Mouse (Mus musculus) liver, embryonic 13.5 days (tissue): Measurements from ENCODE around the gene Dhh. TPM values are rescaled to one million over a fixed set of nuclear protein-coding genes. Genes with fewer than 3 reads are reported as not detected.
A peak's percentile ranks its signal among the peaks of the same experiment; 100 is the strongest.

Source experiments
- ATAC-seq: fragments of 200-750 bp; cut with Nextera tagmentation; 2 replicates; pipeline ENCODE4 v1.8.0; 2017; ENCODE audit warnings: low read depth, mild to moderate bottlenecking, moderate number of reproducible peaks, moderate library complexity
- DNase-seq: peaks from one replicate; pipeline ENCODE4 v3.0.0; 2022
- H3K27ac ChIP-seq: fragments of 300-500 bp; sonication (generic); 2 replicates; pipeline ENCODE4 v1.5.1; 2015; ENCODE audit warnings: moderate library complexity, mild to moderate bottlenecking, inconsistent platforms
- H3K27me3 ChIP-seq: fragments of 300-500 bp; sonication (generic); 2 replicates; pipeline ENCODE4 v1.6.1; 2015; ENCODE audit warnings: mild to moderate bottlenecking, inconsistent platforms
- H3K36me3 ChIP-seq: fragments of 300-500 bp; sonication (generic); 2 replicates; pipeline ENCODE4 v1.6.1; 2015; ENCODE audit warnings: mild to moderate bottlenecking, inconsistent platforms
- H3K4me1 ChIP-seq: fragments of 300-500 bp; sonication (generic); replicated peaks from 2 replicates; pipeline ENCODE4 v1.6.1; 2015; ENCODE audit warnings: inconsistent platforms
- H3K4me2 ChIP-seq: fragments of 300-500 bp; sonication (generic); 2 replicates; pipeline ENCODE4 v1.6.1; 2015; ENCODE audit warnings: inconsistent platforms, mild to moderate bottlenecking, moderate library complexity
- H3K4me3 ChIP-seq: fragments of 300-500 bp; sonication (generic); replicated peaks from 2 replicates; pipeline ENCODE4 v1.5.1; 2015; ENCODE audit warnings: mild to moderate bottlenecking, inconsistent platforms
- H3K9ac ChIP-seq: fragments of 300-500 bp; sonication (generic); 2 replicates; pipeline ENCODE4 v1.6.1; 2015; ENCODE audit warnings: mild to moderate bottlenecking, inconsistent platforms
- H3K9me3 ChIP-seq: fragments of 300-500 bp; sonication (generic); replicated peaks from 2 replicates; pipeline ENCODE4 v1.6.1; 2016; ENCODE audit warnings: inconsistent platforms
- WGBS: fragments of 180-500 bp; shearing (Covaris S2); methylation state at CpG from one replicate; pipeline ENCODE4 v1.1.7; 2015; ENCODE audit not compliant: insufficient replicate concordance; 5-methylcytosine and 5-hydroxymethylcytosine counted together
- polyA plus RNA-seq: library from polyadenylated mRNA; unstranded; fragments of >200 nt; fragmentation: Nextera tagmentation; extraction: Ambion mirVana; gene quantifications from 2 replicates; pipeline ENCODE4 v1.2.1, GENCODE M21; 2015

The Dhh gene
- polyA plus RNA-seq, 1 experiment from 2014 or later, result 0.12 TPM

- H3K27ac ChIP-seq, result no peak overlapping the region
- H3K4me1 ChIP-seq, result peaks cover 26% of the 10 kb centered on the region
- H3K36me3 ChIP-seq, result peaks cover 10% of the 10 kb centered on the region
- DNase-seq (no peak), ATAC-seq (no peak)
- 71% methylated on average over 6 of the region's 6 CpGs for WGBS
- no peaks in the 10 kb centered on the region for H3K27me3 ChIP-seq
- no peak overlapping the region for H3K4me3 ChIP-seq
- H3K9me3 ChIP-seq, result no peaks in the 10 kb centered on the region
- no peak overlapping the region for H3K9ac ChIP-seq
- H3K4me2 ChIP-seq, result no peak overlapping the region
Measured at GRCm38 (mm10) chr15:98914903-98915302, 16.6 kb upstream of the Dhh start.

DNA sequence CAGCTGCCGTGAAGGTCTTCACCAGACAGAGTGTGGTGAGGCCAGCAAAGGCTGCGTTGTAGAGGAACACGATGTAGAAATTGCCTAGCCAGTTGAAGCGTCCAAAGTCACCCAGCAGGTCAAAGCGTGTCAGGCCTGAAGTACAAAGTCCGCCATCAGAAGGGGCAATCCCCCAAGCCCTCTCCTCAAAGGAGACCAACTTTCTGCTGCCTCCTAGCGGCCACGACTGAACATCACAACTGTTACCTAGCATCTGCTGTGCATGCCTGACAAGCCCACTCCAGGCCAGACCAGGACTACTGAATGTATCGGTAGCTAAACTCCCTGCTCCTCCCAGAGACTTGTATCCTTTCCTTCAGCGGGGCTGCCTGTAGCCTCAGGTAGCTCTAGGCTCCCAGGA is 6.4 kb upstream of the Dhh start:
- H3K36me3 ChIP-seq, result 0 out of 2 replicates have a peak, but pooled peaks cover 9% of the 10 kb centered on the region
- WGBS, result 30% methylated on average over 10 of the region's 10 CpGs
- no peak for ATAC-seq

DNA sequence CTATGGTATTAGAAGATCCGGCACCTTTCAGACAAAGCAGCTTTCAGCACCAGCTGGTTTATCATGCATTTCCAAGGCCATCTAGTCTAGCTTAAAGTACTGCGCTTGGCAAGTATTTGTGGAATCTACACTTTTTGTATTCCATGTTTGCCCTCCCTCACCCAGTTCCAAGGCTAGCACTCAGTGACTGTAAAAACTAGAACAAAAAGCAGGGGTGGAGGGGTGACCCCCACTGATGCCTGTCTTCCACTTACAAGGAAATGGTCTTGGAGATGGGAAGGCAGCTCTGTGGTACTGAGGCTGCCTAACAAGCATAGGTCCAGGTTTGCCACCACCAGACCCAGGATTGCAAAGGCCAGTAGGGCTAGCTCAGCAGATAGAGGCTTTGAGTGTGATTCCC is 4.3 kb upstream of the Dhh start:
- WGBS, result 89% methylated on average over 2 of the region's 2 CpGs
- DNase-seq, result no peak
- H3K9ac ChIP-seq, result no peak overlapping the region
- H3K4me2 ChIP-seq, result no peak overlapping the region
- no peak overlapping the region for H3K4me3 ChIP-seq
- H3K9me3 ChIP-seq, result no peaks in the 10 kb centered on the region
- H3K27me3 ChIP-seq, result peaks cover 38% of the 10 kb centered on the region
- ATAC-seq, result no peak
- peaks cover 10% of the 10 kb centered on the region for H3K4me1 ChIP-seq
- no peak overlapping the region for H3K27ac ChIP-seq
- H3K36me3 ChIP-seq, result no peaks in the 10 kb centered on the region

More for the DNA sequence above, 6.4 kb upstream of the Dhh start:
- H3K9me3 ChIP-seq, result no peaks in the 10 kb centered on the region
- peak; percentile 30 for DNase-seq
- H3K27ac ChIP-seq, result no peak overlapping the region
- H3K4me3 ChIP-seq, result no peak overlapping the region
- H3K4me1 ChIP-seq, result no peaks in the 10 kb centered on the region
- no peak overlapping the region for H3K4me2 ChIP-seq
- H3K27me3 ChIP-seq, result peaks cover 17% of the 10 kb centered on the region
- H3K9ac ChIP-seq, result no peak overlapping the region

DNA sequence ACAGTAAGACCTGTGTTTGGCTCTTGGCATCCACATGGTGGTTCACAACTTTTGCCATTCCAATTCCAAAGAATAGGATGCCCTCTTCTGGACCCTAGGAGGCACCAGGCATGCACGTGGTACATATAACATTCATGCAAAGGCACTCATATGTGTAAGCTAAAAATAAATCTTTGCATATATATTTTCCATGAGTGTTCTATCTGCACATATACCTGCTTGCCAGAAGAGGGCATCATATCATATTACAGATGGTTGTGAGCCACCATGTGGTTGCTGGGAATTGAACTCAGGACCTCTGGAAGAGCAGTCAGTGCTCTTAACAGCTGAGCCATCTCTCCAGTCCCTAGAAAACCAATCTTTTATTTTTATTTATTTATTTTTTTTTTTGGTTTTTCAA is 3.2 kb upstream of the Dhh start:
- DNase-seq (no peak), ATAC-seq (no peak)
- no peak overlapping the region for H3K4me3 ChIP-seq
- H3K9ac ChIP-seq, result no peak overlapping the region
- 43% methylated on average over 1 of the region's 1 CpGs for WGBS
- H3K4me2 ChIP-seq, result no peak overlapping the region
- no peak overlapping the region for H3K27ac ChIP-seq
- peaks cover 21% of the 10 kb centered on the region for H3K4me1 ChIP-seq
- no peaks in the 10 kb centered on the region for H3K9me3 ChIP-seq
- no peaks in the 10 kb centered on the region for H3K36me3 ChIP-seq
- H3K27me3 ChIP-seq, result peaks cover 48% of the 10 kb centered on the region

DNA sequence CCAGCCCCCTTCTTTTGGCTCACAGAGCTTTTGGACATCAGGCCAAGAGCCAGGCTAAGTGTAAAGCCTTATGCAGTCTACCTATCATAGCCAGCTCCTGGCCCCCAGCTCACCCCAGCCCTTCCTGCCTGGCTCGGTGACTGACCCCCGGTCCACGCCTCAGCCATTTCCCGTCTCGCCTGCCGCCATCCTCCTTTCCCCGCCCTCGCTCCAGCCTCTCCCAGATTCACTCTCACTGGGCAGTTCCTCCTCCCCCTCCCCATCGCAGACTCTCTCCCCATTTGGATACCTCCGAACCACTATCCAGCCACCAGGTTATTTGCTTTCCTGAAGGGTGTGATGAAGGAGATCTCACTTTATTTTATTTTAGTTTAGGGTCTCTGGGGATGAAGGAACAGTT is 845 bp downstream of the Dhh start:
- DNase-seq (no peak), ATAC-seq (no peak)
- H3K27me3 ChIP-seq, result peaks cover 89% of the 10 kb centered on the region
- 3% methylated on average over 10 of the region's 10 CpGs for WGBS
- H3K4me3 ChIP-seq, result peak overlapping the region; percentile 14; the same call in 1 of the 2 replicates
- no peak overlapping the region for H3K27ac ChIP-seq
- H3K4me2 ChIP-seq, result peak overlapping the region; percentile 38; the same call in 1 of the 2 replicates
- H3K36me3 ChIP-seq, result no peaks in the 10 kb centered on the region
- H3K4me1 ChIP-seq, result peaks cover 60% of the 10 kb centered on the region
- no peak overlapping the region for H3K9ac ChIP-seq
- no peaks in the 10 kb centered on the region for H3K9me3 ChIP-seq

DNA sequence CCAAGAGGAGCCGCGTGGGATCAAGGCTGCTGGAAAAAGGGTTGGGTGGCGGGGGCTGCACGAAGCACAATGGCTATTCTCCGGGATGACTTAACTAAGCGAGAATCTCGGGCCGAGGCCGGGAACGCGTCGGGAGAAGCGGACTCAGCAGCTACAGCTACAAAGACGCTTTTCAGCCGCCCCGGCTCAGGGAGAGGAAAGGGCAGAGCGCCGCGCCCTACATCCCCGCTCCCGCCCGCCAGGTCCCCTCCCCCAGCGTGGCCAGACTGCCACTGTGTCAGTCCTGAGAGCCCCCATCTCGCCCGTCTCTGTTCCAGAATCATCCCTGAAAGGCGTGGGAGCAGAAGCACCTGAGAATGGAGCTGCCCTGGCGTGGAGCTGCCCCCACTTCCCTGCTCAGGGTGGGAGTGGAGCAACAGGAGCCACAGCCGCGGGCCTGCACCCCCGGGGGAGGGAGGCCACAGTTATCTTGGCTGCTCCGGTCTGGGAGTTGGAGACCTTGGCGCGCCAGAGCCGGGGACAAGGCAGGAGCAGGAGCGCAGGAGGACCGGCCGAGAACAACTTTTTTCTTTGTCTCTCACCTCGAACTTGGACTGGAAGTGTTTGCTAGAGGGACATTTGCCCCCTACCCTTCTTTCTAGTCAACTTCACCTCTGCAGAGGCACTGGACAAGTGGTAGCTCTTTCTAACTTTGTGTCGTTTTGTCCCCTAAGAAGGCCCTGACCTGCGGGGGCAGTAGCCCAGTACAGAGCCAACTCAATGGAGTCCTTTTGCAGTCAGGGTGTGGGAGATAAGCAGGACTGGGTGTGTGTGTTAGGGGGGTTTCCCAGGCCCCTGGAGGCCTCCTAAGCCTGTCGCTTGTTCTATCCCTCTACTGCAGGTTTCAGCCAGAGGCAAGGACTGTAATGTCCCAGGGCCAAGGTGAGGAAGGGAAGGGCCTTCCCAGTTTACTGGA is 2.4 kb downstream of the Dhh start:
- no peak overlapping the region for H3K27ac ChIP-seq
- H3K4me3 ChIP-seq, result peak overlapping the region; percentile 61
- no peaks in the 10 kb centered on the region for H3K36me3 ChIP-seq
- WGBS, result 2% methylated on average over 41 of the region's 41 CpGs
- H3K4me2 ChIP-seq, result peak overlapping the region; percentile 85
- H3K9me3 ChIP-seq, result no peaks in the 10 kb centered on the region
- H3K9ac ChIP-seq, result peak overlapping the region; percentile 26; the same call in 1 of the 2 replicates
- DNase-seq, result no peak
- peak; percentile 69 for ATAC-seq
- H3K27me3 ChIP-seq, result peaks cover 93% of the 10 kb centered on the region
- peaks cover 75% of the 10 kb centered on the region for H3K4me1 ChIP-seq

GRCm38 (mm10) chr15:98894746-98895634 is 3.4 kb downstream of the Dhh start:
- peak overlapping the region; percentile 61 for H3K4me3 ChIP-seq
- peak overlapping the region; percentile 85 for H3K4me2 ChIP-seq
- WGBS, result 3% methylated on average over 38 of the region's 38 CpGs
- peaks cover 75% of the 10 kb centered on the region for H3K4me1 ChIP-seq
- peaks cover 84% of the 10 kb centered on the region for H3K27me3 ChIP-seq
- no peaks in the 10 kb centered on the region for H3K36me3 ChIP-seq
- no peak overlapping the region for H3K27ac ChIP-seq
- DNase-seq (no peak), ATAC-seq (no peak)
- H3K9ac ChIP-seq, result no peak overlapping the region
- H3K9me3 ChIP-seq, result no peaks in the 10 kb centered on the region

- Histone ChIP-seq H3K4me2 (peak within 1 kb of the TSS; percentile 85), H3K9me3 (no peaks in the 10 kb centered on the region), H3K4me3 (peak within 1 kb of the TSS; percentile 61), H3K27me3 (peaks cover 76% of the 10 kb centered on the region), H3K4me1 (peaks cover 75% of the 10 kb centered on the region), H3K36me3 (no peaks in the 10 kb centered on the region), H3K9ac (peak within 1 kb of the TSS; percentile 43), H3K27ac (no peak within 1 kb of the TSS)
- 1% methylated on average over 77 of the region's 77 CpGs for WGBS
- ATAC-seq (no peak), DNase-seq (no peak)
Measured at GRCm38 (mm10) chr15:98893940-98894745, 4.2 kb downstream of the Dhh start, which contains the start of gene Rhebl1. Gene Rhebl1 (minus strand): TSS chr15:98894540.

- ATAC-seq (no peak), DNase-seq (no peak)
- no peak overlapping the region for H3K9ac ChIP-seq
- no peak overlapping the region for H3K27ac ChIP-seq
- no peaks in the 10 kb centered on the region for H3K36me3 ChIP-seq
- peaks cover 68% of the 10 kb centered on the region for H3K4me1 ChIP-seq
- H3K4me3 ChIP-seq, result peak overlapping the region; percentile 61; the same call in 1 of the 2 replicates
- H3K27me3 ChIP-seq, result peaks cover 70% of the 10 kb centered on the region
- no peaks in the 10 kb centered on the region for H3K9me3 ChIP-seq
- 55% methylated on average over 4 of the region's 4 CpGs for WGBS
- no peak overlapping the region for H3K4me2 ChIP-seq
Measured at GRCm38 (mm10) chr15:98893036-98893435, 5.3 kb downstream of the Dhh start.

GRCm38 (mm10) chr15:98891907-98892606 is 6.3 kb downstream of the Dhh start:
- Histone ChIP-seq H3K36me3 (no peaks in the 10 kb centered on the region), H3K9me3 (no peaks in the 10 kb centered on the region), H3K9ac (0 out of 2 replicates have a peak overlapping the region, but pooled peaks have one; percentile 13), H3K4me3 (no peak overlapping the region), H3K27me3 (peaks cover 65% of the 10 kb centered on the region), H3K27ac (no peak overlapping the region), H3K4me2 (peak overlapping the region; percentile 52), H3K4me1 (peaks cover 59% of the 10 kb centered on the region)
- DNase-seq (peak; percentile 45), ATAC-seq (peak; percentile 63)
- WGBS, result 8% methylated on average over 6 of the region's 6 CpGs
